Comparison of ENCODE assay signal across 8 mouse cellular contexts in the genomic region with DNA sequence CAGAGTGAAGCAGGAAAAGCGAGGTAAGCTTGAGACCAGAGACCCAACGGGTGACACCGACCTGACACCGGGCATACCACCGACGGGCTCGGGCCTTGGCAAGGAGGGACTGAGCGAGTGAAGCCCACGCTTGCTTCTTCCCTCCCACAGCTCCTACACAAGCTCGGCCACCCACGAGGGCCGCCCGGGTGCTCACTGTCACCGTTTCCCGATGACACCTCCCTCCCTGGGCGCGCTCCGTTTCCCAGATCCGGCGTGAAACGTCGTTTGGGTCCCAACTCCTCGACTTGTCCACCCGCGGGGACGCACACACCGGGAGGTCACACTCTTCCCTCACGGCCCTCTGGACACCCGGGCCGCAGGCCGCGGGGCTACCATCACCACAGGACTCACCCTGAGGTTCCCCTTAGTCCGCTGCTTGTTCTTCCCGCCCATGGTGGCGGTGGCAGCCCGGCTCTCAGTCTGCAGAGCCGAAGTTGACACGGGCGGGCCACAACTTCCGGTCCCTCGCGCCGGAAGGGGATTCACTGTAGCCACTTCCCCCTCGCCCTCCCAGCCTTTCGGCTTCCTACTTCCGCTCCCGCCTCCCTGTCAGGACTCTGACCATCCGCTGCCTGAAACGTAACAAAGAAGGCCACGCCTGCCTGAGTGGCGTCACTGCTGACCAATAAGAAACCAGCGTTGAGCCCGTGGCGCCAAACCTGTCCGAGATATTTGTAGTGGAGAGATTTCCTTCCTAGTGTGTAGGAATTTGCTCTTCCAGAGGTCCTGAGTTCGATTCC. TPM values are rescaled to one million over a fixed set of nuclear protein-coding genes. Genes with fewer than 3 reads are reported as not detected.
A peak's percentile ranks its signal among the peaks of the same experiment; 100 is the strongest.
DNase-seq lines count a peak whose midpoint lies in the region; ATAC-seq lines count a peak whose summit lies in the region.

A gene (minus strand): TSS at position 580 of the 782 bp plus-strand sequence.

- peak; percentile 96 to 97 for DNase-seq in B cell, adult 2 months
- peak; percentile 100 for DNase-seq in brain, adult 2 months (ENCODE audit: low read depth, low spot score)
- peak; percentile 100 for DNase-seq in heart, embryonic 10.5 days (ENCODE audit: low spot score)
- peak; percentile 97 for DNase-seq in liver
- DNase-seq in spleen, postnatal 4 days (ENCODE audit: low spot score in 2 of 2): peak; percentile 96 to 97

- no peaks in the 10 kb centered on the region for H3K27me3 ChIP-seq in heart, embryonic 10.5 days (ENCODE audit: insufficient read depth, poor library complexity, severe bottlenecking)
- H3K27me3 ChIP-seq in kidney, embryonic 15.5 days: no peaks in the 10 kb centered on the region

- peaks cover 14% of the 10 kb centered on the region; the same call in 1 of the 2 replicates for H3K36me3 ChIP-seq in heart, embryonic 10.5 days
- H3K36me3 ChIP-seq in kidney, embryonic 15.5 days: peaks cover 2% of the 10 kb centered on the region; the same call in 1 of the 2 replicates

- H3K4me3 ChIP-seq in heart, embryonic 10.5 days: peak within 1 kb of the TSS; percentile 98
- H3K4me3 ChIP-seq in kidney, embryonic 15.5 days (replicated peaks): peak within 1 kb of the TSS; percentile 97

- peak within 1 kb of the TSS; percentile 74 for H3K9ac ChIP-seq in kidney, embryonic 15.5 days

- peaks cover 7% of the 10 kb centered on the region for H3K4me1 ChIP-seq in heart, embryonic 10.5 days
- H3K4me1 ChIP-seq in kidney, embryonic 15.5 days: peaks cover 7% of the 10 kb centered on the region; the same call in 1 of the 2 replicates

- ATAC-seq in erythroblast, adult 5-6 weeks (replicated peaks; ENCODE audit: low FRiP score, poor library complexity, severe bottlenecking): peak; percentile 100
- ATAC-seq in kidney, embryonic 15.5 days (replicated peaks; ENCODE audit: low FRiP score): peak; percentile 99
- ATAC-seq in monocyte, adult 5-6 weeks (replicated peaks; ENCODE audit: insufficient number of reproducible peaks, low FRiP score, low TSS enrichment, poor library complexity, severe bottlenecking): peak; percentile 100

- no peaks in the 10 kb centered on the region for H3K9me3 ChIP-seq in heart, embryonic 10.5 days
- no peaks in the 10 kb centered on the region for H3K9me3 ChIP-seq in kidney, embryonic 15.5 days (replicated peaks)

- peak within 1 kb of the TSS; percentile 79 for H3K4me2 ChIP-seq in kidney, embryonic 15.5 days

- peak within 1 kb of the TSS; percentile 91 for H3K27ac ChIP-seq in heart, embryonic 10.5 days
- H3K27ac ChIP-seq in kidney, embryonic 15.5 days: peak within 1 kb of the TSS; percentile 75; the same call in 1 of the 2 replicates

- WGBS in heart, embryonic 10.5 days: under 1% methylated on average over 56 of the region's 56 CpGs
- under 1% methylated on average over 56 of the region's 56 CpGs for WGBS in kidney, embryonic 15.5 days

RNA-seq across cellular contexts. Expression of the gene that starts here (rescaled TPM):
- total RNA-seq in erythroblast, adult 5-6 weeks (2015; ENCODE audit: low replicate concordance): 4.2 and 7.1 TPM in 2 replicates
- total RNA-seq in erythroblast, adult 5-6 weeks (2017; ENCODE audit: low replicate concordance): 8.2 and 8.5 TPM in 2 replicates
- 24.9 and 28.9 TPM in 2 replicates for polyA plus RNA-seq in heart, embryonic 10.5 days (2016; fragmentation: Nextera tagmentation; extraction: Ambion mirVana)
- 26.9 and 28.4 TPM in 2 replicates for polyA plus RNA-seq in kidney, embryonic 15.5 days (2015; fragmentation: Nextera tagmentation; extraction: Ambion mirVana)
- 13.3 to 24.2 TPM (median 14.8 TPM) in 3 replicates for total RNA-seq in monocyte, adult 5-6 weeks (2017)

Comparison
In these comparisons a context has a peak if more than half of its experiments do, and no peak if none do; other contexts are left out.
1. Peak in every context shown above with its lines: DNase-seq, ATAC-seq, H3K4me3 ChIP-seq and H3K27ac ChIP-seq.